Mouse (Mus musculus) frontal cortex, postnatal 14 days (tissue): ENCODE measurements around the gene Zdhhc1.

Experiments used
- DNase-seq, 2 experiments: peaks; one replicate each; pipeline ENCODE4 v3.0.0; 2022; ENCODE audit warnings: low spot score in 2 of 2

Gene Zdhhc1

DNA sequence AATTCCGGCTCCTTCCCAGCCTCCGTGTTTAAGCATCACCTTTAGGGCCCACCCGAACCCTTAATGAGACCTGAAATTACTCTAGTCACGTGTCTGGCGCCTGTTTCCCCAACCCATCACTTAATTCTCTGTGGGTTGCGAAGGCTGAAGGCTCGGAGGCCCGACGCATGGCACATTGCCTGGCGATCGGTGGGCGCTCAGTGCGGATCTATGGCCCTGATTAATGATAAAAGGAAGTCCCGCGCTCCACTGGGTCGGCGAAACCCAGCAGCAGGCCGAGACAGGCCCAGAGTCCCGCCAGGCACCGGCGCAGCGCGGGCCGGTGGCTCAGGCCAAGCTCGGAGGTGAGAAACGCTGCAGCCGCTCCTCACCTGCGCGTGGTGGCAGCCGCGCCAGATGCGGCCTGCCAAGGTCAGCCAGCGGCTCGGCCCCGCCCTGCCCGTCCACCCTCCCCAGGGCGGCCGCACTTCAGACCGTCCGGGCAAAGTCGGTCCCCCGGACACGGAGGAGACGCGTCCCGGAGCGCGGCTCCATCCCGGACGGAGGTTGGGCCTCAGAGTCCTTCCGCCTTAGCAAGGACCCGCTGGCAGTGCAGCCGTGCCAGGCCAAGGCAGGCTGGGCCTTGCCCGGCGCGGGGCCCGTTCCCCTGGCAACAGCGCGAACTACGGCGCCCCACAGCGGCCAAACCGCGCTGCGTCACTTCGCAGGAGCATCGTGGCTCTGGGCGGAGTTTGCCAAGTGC lies at the start of gene Zdhhc1:
Gene Zdhhc1, minus strand, starts transcription at position 464 of the 742 bp plus-strand sequence.
- DNase-seq: peak; percentile 73 to 77

GRCm38 (mm10) chr8:105545249-105545648 lies 48.5 kb upstream of the Zdhhc1 start:
- DNase-seq: no peak

DNA sequence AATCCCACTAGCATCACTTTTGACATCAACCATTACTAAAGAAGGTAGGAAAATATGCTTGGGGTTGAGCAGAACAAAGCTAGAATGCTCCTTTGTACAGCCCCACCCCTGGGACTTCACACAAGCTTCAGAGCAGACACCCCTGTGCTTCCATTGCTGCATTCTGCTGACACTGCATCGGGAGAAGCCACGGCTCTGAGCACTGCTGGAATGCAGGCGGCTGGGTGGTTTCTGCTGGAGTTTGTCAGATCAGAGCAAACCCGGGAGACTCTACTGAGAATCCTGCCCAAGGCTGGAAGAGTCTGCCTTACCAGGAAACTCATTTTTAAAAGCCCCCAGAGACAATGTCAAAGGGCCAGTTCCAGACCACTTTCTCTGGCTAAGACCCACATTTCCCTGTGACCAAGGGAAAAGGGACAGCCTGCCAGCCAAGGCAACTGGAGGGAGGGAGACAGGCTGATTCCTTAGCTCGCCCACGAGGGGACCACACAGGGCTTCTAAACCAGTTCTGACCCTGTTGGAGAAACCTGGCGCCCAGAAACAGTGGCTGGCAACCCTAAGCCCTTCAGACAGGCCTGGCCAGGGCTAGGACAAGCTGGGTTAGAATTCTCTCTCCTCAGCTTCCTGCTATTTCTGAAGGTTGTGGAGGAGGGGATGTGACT lies 48.0 kb upstream of the Zdhhc1 start:
- no peak for DNase-seq

DNA sequence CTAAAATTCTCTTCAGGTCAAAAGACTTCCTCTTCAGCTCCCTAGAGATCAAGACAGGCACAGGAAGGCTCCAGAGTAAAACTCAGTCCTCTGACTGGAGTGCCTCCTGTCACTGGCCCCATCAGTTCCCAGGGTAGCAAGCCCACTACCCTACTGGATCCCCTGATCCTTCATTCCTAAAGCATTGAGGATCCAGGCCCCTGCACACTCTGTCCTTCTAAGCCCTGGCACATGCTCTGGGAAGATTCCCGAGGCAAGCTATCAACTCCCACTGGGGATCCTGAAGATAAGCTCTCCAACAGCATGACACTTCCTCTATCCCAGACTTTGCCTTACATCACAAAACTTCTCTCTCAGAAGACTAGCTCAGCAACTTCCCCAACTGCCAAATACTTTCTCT lies 47.0 kb upstream of the Zdhhc1 start:
- DNase-seq: no peak

GRCm38 (mm10) chr8:105542808-105543207 lies 46.1 kb upstream of the Zdhhc1 start:
- no peak for DNase-seq

GRCm38 (mm10) chr8:105542032-105542656 lies 45.4 kb upstream of the Zdhhc1 start:
- no peak for DNase-seq

- no peak for DNase-seq
Measured at GRCm38 (mm10) chr8:105538940-105539339, 42.2 kb upstream of the Zdhhc1 start.

GRCm38 (mm10) chr8:105537011-105537677 lies 40.4 kb upstream of the Zdhhc1 start:
- DNase-seq: no peak

DNA sequence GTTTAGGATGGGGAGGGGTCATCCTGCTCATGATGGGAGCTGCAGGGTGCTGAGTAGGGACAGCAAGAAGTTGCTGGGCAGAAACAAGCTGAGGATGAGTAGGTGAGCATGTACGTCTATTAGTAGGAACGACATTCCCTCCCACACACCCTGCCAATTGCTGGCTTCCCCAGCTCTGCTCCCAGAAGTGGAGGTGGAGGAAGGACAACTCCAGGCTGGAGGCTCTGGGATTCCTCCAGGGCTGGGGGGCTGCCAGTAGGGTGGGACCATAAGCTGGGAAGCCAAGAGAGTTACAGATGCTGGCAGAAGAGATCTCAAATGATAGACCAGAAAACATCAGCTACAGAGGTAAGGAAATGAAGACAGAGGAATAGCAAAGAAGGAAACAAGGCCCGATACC lies 39.8 kb upstream of the Zdhhc1 start:
- DNase-seq: no peak

DNA sequence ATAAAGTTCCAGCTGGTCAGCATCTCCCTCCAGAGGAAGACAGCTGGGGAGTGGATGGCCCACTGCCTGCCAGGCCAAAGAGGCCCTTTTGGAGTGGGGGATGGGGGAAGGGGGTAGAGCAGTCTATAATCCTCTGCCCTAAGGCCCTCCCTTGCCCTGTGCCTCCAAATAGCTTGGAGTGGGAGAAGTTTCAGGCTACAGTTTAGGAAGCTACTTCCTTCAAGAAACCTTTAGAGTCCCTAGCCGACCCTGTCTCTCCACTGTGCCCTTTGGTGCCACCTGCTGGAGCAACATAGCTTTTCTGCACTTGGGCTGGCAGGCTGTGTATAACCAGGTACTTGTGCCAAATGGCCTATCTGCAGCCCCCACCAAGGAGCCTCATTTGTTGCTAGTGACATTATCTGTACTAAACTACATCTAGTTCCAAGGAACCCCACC lies 37.2 kb upstream of the Zdhhc1 start:
- peak in 1 of 2 experiments; percentile 63 for DNase-seq

DNA sequence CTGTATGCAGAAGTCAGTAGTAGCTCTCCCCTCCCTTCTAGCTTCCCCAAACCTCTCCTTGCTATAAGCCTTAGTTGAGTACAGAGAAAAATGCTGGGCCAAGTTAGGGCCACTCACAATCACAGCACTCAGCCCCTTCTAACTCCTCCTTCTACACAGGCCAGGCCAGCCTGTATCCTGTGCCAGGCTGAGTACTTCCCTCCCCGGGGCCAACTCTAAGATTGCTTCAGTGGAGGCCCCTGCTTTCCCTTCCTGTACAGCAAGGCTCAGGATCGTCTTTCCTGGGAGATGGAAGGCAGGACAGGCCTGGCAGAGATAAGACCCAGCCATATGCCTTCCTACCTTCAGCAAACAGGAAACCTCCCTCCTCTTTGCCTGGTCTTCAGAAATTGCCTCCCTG lies 36.7 kb upstream of the Zdhhc1 start:
- no peak for DNase-seq

GRCm38 (mm10) chr8:105531774-105532173 lies 35.1 kb upstream of the Zdhhc1 start:
- no peak for DNase-seq

GRCm38 (mm10) chr8:105529271-105529670 lies 32.6 kb upstream of the Zdhhc1 start:
- no peak for DNase-seq

DNA sequence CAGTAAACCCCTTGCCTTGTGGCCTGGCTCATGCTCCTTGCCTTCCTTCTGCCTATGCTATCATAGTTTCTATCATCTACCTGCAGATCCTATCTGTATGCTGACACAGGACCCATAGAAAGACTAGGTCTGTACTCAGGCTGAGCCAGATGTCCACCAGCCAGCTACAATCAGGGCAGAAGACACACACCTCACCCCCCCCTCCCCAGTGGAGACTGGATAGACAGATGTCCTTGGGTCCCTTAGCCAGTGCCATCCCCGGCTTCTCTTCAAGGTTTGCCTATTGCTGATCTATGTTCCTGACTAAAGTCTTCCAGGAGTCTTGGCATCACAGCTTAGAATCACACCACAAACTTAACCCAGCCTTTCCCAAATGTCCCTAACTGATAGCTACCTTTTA lies 31.5 kb upstream of the Zdhhc1 start:
- no peak for DNase-seq

DNA sequence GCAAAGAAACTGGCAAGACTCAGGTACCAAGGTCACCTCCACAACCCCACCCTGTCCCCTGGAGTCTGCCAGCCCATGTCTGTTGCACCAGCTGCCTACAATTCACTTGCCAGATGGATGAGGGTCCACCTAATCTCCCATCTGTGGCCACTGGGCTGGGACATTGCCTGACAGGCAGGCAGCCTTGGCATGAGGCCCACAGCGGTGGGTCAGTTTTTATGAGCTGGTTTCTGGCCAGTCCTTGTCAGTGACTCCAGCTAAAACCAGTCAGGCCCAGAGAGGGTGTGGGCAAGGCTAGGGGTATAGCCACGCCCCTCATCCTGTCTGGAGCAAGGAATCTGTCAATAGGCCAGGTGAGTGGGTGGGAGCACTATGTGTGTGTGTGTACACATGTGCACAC lies 30.4 kb upstream of the Zdhhc1 start:
- DNase-seq: no peak

DNA sequence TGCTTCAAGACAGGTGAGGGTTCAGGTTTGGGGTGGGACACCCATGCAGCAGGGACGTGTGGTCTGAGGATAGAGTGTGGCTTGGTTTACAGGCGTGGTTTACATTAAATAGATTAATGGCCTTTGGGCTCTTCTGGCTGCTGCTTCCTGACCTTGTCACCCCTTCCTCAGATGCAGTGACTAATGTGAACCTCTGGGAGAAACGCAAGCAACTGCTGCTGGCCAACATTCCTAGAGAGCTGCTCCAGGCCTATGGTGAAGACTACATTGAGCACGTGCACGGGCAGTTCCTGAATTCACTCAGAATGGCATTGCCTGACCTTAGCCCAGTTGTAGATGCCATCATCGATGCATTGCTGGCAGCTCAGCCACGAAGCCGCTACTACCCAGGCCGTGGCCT lies 26.2 kb upstream of the Zdhhc1 start:
- no peak for DNase-seq

DNA sequence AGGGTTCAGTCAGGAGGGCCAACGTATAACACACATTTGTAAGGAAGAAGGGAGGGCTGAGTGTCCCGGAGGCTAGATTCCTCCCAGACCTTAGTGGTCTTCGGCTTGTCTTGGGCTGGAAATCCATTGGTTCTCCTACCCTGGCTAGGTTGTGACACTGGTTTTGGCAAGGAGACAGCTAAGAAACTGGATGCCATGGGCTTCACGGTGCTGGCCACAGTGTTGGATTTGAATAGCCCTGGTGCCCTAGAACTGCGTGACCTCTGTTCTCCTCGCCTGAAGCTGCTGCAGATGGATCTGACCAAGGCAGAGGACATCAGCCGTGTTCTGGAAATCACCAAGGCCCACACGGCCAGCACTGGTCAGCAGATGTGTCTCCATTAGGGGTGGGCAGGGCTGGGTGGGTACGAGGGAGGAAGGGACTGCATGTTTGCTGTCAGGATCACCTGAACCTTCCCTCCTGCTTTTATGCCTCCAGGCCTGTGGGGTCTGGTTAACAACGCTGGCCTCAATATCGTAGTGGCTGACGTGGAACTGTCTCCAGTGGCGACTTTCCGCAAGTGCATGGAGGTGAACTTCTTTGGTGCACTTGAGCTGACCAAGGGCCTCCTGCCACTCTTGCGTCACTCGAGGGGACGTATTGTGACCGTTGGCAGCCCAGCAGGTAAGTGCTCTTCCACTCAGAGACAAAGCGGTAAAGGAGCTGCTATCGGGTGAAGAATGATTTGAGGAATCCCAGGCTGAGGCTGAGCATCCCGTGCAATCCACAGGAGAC lies 25.5 kb upstream of the Zdhhc1 start:
- DNase-seq: no peak

DNA sequence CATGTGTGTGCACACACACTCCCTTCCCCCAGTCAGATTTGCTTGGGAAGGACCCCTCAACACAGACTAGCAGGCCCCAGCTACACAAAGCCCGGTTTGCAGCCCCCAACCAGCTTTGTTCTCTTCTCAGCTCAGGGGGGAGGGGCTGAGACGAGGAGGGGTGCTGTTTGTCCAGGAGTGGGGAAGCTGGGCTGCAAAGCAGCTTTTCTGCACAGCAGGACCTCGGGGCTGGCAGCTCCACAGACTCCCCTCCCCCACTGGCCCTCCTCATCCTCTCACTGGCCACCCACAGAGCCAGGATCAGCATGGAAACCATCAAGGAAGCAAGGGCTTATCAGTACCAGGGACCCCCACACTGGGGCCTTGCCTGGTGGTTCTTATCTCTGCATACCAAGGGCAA lies 24.4 kb upstream of the Zdhhc1 start:
- no peak for DNase-seq

GRCm38 (mm10) chr8:105520521-105520920 lies 23.8 kb upstream of the Zdhhc1 start:
- no peak for DNase-seq

DNA sequence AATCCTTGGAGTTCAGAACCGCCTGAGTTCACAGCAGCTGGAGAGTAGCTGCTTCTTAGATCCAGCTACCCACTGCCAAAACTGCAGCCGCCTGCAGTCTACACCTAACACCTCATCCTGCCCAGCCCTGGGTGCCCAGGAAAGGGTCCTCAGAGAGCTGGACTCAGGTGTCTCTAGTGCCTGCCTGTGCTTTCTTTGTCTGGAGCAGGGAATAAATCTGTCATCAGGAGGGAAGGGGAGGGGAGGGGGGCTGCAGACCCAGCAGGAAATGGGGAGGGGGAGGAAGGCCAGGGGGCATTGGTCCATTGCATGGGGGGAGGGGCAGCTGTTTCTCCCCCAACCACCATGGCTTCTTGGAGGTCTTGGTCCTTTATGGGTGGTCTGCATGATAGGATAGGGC lies 22.9 kb upstream of the Zdhhc1 start:
- DNase-seq: no peak

- DNase-seq: no peak
Measured at GRCm38 (mm10) chr8:105518436-105519313, 22.0 kb upstream of the Zdhhc1 start, which contains the start of gene Hsd11b2. TSS of gene Hsd11b2 (plus strand) at chr8:105518755.
